Mouse (Mus musculus): ENCODE results near the gene Ttll8.

The Ttll8 gene

GRCm38 (mm10) chr15:88860781-88861180 lies 93.4 kb downstream of the Ttll8 start:
- DNase-seq (ENCODE audit: low spot score), result no peak

DNA sequence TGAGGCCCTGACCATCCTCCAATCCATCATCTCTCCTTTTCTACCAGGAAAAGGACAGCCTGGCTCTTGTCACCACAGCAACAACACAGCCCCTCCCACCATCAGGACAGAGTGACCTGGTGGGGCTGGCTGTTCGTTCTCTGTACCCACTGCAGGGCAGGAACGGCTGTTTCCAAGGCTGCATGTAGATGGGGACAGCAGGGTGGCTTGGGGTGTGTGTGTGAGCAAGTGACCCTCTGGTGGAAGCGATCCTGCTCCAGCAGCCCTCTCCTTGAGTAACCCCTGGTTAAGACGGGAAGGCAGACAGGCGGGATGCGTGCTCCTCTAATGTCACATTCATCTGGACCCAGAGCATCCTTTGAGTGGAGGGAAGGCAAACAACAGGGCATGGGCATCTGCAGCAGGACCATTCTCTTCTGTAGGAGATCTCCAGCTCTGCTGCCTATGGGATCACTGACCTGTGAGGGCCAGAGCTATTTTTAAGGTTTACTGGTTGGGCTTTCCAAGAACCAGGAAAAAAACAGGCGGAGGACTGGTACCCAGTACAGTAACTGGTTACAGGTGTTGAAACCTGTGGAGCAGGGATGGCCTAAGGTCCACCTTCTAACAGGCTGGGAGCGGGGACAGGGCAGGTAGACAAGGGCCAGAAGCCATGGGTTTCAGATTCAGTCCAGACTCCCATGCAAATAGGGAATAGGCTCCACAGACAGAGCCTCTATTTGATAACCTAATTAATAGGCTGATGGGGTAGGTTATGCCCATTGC lies 94.8 kb downstream of the Ttll8 start:
- no peak for DNase-seq (ENCODE audit: low spot score)

GRCm38 (mm10) chr15:88858707-88859106 lies 95.5 kb downstream of the Ttll8 start:
- DNase-seq (ENCODE audit: low spot score), result no peak

DNA sequence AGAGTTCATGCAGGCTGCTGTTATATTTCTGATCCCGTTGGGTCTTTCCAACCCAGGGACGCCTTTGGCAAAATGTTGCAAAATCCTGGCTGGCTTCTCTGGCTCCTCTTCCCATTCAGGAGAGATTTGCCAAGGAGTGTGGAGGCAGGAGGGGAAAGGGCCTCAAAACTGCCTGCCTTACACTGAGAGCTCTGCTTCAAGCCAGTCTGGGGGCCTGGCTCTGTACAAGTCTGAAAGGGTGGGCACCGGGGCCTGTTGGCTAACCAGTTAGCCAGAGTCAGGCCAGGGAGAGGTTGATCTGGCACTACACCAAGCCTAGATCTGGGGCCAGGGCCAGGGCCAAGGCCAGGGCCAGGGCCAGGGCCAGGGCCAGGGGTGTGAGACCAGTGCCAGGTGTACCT lies 96.1 kb downstream of the Ttll8 start:
- DNase-seq (ENCODE audit: low spot score), result no peak

GRCm38 (mm10) chr15:88857361-88857760 lies 96.9 kb downstream of the Ttll8 start:
- DNase-seq (ENCODE audit: low spot score), result no peak

DNA sequence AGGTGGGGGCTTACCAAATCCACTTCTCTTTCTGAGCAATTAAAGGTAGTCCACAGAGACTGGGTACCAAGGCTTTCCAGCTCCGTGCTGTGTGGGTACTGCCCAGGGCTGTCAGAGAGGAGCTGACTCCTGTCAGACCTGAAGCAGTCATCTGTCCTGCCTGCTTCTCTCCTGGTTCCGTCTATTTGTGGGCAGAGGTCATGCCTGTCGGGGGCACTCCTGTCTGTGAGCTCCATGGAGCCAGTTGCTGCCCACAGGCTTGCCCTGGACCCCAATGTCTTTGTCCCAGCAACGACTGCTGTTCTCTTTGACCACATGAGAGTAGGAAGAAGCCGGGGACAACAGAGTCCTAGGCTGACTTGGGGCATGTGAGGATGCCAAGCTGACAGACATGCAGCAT lies 97.6 kb downstream of the Ttll8 start:
- DNase-seq (ENCODE audit: low spot score), result no peak

DNA sequence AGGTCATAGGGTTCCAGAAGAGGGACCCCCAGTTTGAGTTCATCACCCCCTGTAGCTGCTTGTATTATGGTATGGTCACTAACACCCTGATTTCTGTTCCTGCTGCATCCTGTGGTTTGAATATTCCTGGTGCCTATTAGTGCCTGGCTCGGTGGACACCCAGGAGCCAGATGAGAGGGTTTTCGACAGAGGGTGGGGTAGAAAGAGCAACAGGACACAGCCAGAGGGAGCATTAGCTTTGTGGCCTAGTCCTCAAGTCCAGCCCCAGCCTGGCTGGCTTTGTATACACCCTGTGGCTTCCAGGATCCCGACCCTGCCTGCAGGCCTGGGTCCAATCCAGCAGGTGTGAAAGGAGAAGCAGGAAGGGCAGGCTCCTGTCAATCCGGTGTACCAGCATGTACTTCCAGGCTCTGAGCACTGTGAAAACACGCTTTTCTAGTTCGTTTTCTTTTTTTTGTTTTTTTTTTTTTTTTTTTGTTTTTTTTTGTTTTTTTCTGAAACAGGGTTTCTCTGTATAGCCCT lies 98.3 kb downstream of the Ttll8 start:
- no peak for DNase-seq (ENCODE audit: low spot score)

DNA sequence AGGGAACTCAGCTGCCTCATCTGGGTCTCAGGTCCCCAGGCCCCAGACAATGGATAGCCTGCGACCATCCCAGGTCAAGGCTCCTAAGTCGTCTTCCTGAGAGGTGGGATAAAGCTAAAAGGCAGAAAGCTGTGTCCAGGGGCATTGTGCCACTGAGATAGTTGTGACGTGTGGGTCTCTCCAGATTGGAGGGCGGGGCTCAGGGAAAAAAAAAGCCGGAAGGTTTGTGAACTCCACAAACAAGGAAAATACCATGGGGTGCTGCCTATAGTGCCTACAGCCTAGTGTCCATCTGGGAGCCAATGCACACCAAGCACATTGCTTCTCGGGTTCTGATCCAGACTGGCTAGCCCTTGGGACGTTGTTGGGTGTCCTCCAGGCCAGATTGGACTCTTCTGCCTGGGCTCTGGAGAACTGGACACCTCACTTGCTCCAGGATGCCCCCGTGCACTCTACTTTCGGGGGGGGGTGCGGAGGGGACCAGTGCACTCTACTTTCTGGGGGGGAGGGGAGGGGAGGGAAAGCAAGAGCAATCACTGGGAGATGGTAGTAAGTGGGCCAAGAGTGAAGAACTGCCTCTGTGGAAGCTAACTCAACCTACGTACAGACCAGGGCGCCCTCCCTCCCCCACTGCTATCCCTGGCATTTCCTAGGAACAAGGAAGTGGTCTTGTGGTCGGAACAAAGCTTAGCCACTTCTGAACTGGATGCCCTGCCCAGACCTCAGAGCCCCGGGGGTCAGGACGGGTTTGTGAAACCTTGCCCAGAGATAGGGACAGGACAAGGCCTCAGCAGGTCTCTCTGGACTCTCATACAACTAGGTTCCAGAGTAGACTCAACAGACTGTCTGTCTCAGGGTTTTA lies 99.0 kb downstream of the Ttll8 start:
- no peak for DNase-seq (ENCODE audit: low spot score)

DNA sequence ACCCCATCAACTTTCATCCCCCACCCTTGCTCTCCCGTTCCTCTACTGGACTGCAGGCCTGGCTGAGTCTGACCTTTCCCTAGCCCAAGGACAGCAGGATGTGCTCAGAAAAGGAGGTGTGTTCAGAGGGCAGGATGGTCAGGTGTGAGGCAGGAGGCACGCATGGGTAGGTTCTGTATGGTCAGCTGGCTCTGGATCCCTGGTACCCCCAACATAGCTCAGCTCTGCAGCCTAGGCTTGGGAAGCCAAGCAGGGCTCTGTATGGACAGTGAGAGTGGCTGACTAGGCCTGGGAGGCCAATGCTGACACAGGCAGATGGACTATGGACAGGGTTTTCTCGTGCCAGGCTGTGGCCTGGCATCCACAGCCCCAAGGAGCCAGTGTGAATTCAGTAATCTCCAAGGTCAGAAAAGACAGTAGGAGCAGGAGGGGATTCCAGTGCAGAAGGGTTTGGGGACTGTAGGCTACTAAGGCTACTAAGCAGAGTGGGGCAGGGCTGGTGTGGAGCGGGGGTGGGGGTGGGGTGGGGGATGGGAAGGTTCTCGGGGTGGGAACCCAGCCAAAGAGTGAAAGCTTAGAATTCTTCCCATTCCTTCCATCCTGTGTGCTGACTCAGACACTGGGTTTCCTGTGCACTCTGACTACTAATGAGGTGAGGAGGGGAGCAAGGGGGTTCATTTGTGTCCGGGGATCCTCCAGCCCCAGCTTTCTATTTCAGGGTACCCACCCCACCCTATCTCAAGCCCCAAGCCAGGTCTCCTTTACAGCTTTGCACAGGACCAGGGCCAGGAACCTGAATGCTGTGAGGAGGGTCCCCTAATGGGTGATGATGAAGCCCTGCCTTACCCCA lies 99.9 kb downstream of the Ttll8 start:
- DNase-seq (ENCODE audit: low spot score), result no peak

DNA sequence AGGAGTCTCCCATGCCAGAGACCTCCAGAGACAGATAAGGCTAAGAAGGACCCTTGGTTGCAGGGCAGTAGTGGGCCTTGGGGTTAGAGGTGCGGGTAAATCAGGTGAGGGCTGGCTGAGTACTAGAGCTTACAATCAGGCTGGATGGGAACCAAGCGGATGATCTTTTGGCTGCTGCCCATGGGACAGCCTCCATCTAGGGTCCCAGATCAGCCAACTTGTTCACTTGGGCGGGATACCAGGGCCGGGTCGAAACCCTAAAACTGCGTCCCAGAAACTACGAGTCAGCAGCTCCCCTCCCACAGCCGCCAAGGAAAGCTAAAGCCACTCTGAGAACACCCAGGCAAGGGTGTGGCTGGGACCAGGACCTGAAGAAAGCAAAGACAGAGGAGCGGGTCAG lies 101.1 kb downstream of the Ttll8 start:
- no peak for DNase-seq (ENCODE audit: low spot score)

DNA sequence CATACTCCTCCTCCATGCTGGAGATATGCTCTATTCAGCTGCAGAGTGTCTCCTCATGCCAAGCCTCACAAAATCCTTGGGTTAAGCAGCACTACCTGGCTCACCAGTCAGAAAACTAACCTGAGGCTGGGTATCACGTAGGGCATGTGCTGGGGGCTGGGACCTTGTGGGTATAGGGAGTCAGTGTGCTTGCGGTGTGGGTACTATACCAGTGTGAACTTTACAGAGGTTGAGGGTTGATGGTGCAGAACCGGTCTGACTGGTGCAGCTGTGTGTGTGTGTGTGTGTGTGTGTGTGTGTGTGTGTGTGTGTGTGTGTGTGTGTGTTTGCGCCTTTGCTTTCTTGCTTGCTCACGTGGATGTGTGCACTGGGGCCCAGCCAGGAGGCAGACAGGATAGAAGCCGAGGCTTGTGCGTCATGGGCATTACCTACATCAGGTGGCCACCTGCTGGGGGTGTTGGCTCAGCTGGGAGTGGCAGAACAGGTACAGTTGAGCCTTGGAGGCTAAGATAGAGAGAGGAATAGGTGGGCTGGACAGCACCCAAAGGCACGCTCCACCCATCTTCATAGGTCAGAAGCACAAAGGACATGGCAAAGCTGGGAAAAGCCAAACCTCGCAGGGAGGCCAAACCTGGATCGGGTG lies 102.6 kb downstream of the Ttll8 start:
- DNase-seq (ENCODE audit: low spot score), result no peak

DNA sequence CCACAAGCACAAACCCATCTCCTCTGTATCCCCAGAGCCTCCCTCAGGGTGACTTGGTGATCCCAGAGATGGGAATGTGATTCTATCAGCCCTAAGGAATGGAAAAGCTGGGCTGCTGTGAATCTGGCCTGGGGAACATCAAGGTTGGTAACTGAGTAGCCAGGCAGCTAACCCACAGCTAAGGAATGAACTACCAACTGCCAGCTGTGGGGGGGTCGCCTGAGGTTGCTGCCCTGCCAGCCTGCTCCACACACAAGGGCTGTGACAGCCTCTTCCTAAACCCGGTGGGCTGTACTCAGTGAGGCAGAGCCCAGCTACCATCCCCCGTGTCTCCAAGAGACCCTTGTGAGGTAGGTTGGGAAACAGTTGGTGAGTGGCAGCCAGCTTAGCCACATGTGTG lies 103.1 kb downstream of the Ttll8 start:
- DNase-seq (ENCODE audit: low spot score), result no peak

DNA sequence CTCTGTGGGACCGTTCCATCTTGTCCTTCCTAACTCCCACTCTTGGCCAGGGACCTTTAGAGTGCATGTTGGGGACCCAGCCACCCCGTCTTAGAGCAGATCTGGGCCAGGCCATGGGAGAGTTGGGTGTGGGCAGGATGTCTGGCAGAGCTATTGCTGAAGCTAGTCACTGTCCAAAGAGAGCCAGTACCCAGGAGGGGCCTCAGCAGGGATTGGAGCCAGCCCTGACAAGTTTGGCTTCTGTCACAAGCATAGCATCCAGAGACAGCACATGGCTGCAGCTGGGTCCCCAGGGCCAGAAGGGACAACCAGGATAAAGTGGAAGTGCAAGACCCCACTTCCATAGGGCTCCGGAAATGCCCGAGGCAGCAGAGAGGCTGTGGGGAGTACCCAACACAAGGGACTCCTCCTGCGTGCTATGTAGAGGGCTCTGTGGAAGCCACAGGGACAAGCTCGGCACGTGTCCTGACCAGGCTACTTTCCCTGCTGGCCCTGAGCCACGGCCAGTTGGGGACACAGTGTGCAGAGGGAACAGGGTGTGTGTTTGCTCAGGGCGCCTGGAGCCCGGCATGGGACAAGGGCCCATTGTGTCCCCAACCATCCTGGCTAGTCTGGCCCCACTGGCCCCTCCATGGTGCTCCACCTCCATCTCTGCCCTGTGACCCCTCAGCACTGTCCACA lies 103.9 kb downstream of the Ttll8 start:
- no peak for DNase-seq (ENCODE audit: low spot score)

DNA sequence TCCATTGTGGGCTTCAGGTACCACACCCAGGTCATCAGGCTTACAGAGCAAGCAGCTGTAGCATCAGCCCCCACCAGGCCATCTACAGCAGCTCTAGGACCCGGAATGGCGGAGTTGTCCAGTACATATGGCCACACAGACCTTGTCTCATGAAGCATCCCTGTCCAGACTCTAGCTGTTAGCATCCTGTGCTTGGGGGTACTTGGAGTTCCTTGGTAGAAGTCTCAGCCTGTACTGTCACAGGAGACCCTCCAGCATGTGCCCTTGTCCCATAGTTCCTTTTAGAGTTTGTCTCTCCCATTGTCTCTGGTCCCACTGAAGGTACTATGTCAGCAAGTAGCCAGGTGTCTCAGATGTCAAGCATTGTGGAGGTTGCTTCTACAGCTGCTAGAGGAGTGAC lies 104.6 kb downstream of the Ttll8 start:
- no peak for DNase-seq (ENCODE audit: low spot score)

GRCm38 (mm10) chr15:88848661-88849060 lies 105.6 kb downstream of the Ttll8 start:
- no peak for DNase-seq (ENCODE audit: low spot score)

- DNase-seq (ENCODE audit: low spot score), result no peak
These were observed 109.3 kb downstream of the Ttll8 start for GRCm38 (mm10) chr15:88844966-88845365.

- no peak for DNase-seq (ENCODE audit: low spot score)
These were observed 110.6 kb downstream of the Ttll8 start for GRCm38 (mm10) chr15:88843486-88844097.

DNA sequence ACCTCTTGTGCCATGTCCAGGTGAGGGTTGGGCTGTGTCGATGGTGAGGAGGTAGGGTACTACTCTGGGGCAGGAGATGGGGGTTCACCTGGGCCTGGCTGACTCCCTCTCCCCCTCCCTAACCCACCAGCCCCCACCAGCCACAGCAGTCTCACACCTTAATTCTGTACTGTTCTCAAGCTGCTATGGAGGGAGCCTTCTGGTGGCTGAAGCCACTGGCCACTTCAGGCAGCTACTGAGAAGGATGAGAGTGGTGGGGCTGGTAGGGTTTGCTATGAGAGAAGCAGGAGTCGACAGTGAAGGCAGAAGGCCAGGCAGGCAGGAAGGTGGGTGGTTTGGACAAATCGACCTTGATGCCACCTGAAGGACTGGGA lies 111.9 kb downstream of the Ttll8 start:
- no peak for DNase-seq (ENCODE audit: low spot score)

DNA sequence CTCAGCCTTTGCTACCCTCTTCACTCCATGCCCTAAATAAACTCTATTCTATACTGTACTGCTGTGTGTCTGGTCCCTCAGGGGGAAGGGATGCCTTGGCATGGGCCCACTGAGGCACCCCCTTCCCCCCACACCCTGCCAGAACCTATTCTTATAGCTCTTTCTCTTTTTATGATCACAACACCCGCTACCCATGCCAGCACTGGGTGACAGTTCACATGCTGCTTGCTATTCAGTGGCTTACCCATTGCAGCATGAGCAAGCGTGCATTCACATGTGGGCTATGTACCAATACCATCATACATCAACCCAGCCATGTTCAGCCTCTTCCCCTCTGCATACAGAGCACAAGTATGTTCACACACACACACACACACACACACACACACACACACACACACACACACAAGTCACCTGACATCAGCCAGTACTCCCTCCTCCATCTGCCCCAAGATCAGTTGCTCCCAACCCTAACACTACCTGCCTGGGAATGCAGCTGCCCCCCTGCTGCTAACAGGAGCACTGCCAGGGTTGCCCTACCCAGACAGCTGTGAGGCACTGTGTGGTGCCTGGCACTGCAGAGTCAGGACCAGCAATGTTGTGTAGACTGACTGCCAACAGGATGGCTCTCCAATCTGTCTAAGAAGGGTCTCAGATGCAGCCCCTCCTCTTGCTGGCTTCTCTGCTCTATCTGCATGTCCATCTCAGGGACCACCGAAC lies 112.5 kb downstream of the Ttll8 start:
- no peak for DNase-seq (ENCODE audit: low spot score)

DNA sequence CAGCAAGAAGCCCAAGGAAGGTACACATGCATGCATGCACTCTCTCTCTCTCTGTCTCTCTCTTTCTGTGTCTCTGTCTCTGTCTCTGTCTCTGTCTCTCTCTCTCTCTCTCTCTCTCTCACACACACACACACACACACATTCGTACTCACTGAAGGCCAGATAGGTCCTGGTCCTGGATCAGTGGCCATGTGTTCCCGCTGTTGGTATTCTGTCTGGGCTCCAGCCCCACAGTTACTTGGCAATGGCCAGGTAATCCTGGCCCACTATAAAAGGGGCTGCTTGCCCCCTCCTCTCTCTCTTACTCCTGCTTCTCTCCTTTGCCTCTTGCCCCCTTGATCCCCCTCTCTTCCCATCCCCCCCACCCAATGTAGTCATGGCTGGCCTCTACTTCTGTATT lies 113.1 kb downstream of the Ttll8 start:
- DNase-seq (ENCODE audit: low spot score), result no peak
